Mouse (Mus musculus) gastrocnemius, adult 8-10 months (tissue): ENCODE data around the gene Nkx2-5. TPM values are rescaled to one million over a fixed set of nuclear protein-coding genes. Genes with fewer than 3 reads are reported as not detected.

Experiments
- DNase-seq, 2 experiments: peaks; one replicate each; pipeline ENCODE4 v3.0.0; 2022; ENCODE audit warnings: low spot score in 2 of 2
- total RNA-seq, 4 experiments: library from RNA; stranded (reverse); gene quantifications; 2 replicates each; pipeline ENCODE4 v1.2.4; 2022

Nkx2-5 gene
- total RNA-seq, 4 experiments from 2014 or later, result not detected

- no peak for DNase-seq
Observed at GRCm38 (mm10) chr17:26837546-26837985, 7.2 kb downstream of the Nkx2-5 start.

GRCm38 (mm10) chr17:26836786-26837545 lies 7.8 kb downstream of the Nkx2-5 start:
- DNase-seq, result no peak

- no peak for DNase-seq
Observed at GRCm38 (mm10) chr17:26836377-26836776, 8.4 kb downstream of the Nkx2-5 start.

GRCm38 (mm10) chr17:26835956-26836355 lies 8.9 kb downstream of the Nkx2-5 start:
- DNase-seq, result no peak

GRCm38 (mm10) chr17:26834966-26835755 lies 9.6 kb downstream of the Nkx2-5 start:
- no peak for DNase-seq

- no peak for DNase-seq
Observed at GRCm38 (mm10) chr17:26834302-26834965, 10.4 kb downstream of the Nkx2-5 start.

- no peak for DNase-seq
Observed at GRCm38 (mm10) chr17:26833806-26834205, 11.0 kb downstream of the Nkx2-5 start.

- no peak for DNase-seq
Observed at GRCm38 (mm10) chr17:26826131-26826530, 18.7 kb downstream of the Nkx2-5 start.

- no peak for DNase-seq
Observed at GRCm38 (mm10) chr17:26817776-26818175, 27.0 kb downstream of the Nkx2-5 start.

GRCm38 (mm10) chr17:26816810-26817209 lies 28.0 kb downstream of the Nkx2-5 start:
- DNase-seq, result no peak

GRCm38 (mm10) chr17:26813497-26813896 lies 31.3 kb downstream of the Nkx2-5 start:
- no peak for DNase-seq

GRCm38 (mm10) chr17:26812607-26813006 lies 32.2 kb downstream of the Nkx2-5 start:
- no peak for DNase-seq

- DNase-seq, result no peak
Observed at GRCm38 (mm10) chr17:26802886-26803285, 41.9 kb downstream of the Nkx2-5 start.

GRCm38 (mm10) chr17:26797379-26798128 lies 47.3 kb downstream of the Nkx2-5 start:
- DNase-seq, result no peak

- DNase-seq, result no peak
Observed at GRCm38 (mm10) chr17:26795386-26795785, 49.4 kb downstream of the Nkx2-5 start.

GRCm38 (mm10) chr17:26794744-26795143 lies 50.1 kb downstream of the Nkx2-5 start:
- peak; percentile 19 to 29 for DNase-seq

GRCm38 (mm10) chr17:26793068-26793765 lies 51.6 kb downstream of the Nkx2-5 start:
- DNase-seq, result no peak

- DNase-seq, result peak; percentile 39 to 65
Observed at GRCm38 (mm10) chr17:26792096-26792495, 52.7 kb downstream of the Nkx2-5 start.

- no peak for DNase-seq
Observed at GRCm38 (mm10) chr17:26791580-26791979, 53.2 kb downstream of the Nkx2-5 start.
